ENCODE assay signal across 13 mouse cellular contexts in the genomic region with DNA sequence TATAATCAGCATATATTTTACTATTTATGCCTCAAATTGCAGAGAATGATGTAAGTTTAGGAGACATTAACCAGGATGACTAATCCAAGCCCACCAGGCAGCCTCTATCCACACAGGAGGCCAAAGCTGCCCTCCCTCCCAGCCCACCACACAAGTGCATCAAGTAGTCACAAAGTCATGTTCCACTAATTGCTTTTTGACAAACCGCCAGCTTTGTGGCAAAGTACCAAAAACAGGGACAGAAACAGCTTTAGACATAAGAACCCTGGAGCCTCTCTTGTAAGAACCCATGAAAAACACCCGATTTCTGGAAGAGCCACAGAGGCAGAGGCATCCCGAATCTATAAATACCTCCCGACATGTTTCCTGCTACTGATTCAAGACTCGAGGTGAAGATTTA. TPM values are rescaled to one million over a fixed set of nuclear protein-coding genes. Genes with fewer than 3 reads are reported as not detected.
DNase-seq lines count a peak whose midpoint lies in the region; ATAC-seq and TF ChIP-seq lines count a peak whose summit lies in the region.
"Had no signal": no experiment of that assay in that cellular context is flagged by ENCODE, and none has a peak within 500 bp of the region (broad histone marks: within the 10 kb centered on the region; RNA-seq: fewer than 3 reads in every experiment).

No protein-coding gene starts in this region.

- DNase-seq in gastrocnemius, postnatal 10 days = peak; percentile 44
- no peak for DNase-seq in gastrocnemius, adult 8-10 months (ENCODE audit: low spot score in 2 of 2)
- DNase-seq in lung, adult 2 months = peak; percentile 8
- DNase-seq in lung, postnatal 0 days (ENCODE audit: low spot score) = no peak
- DNase-seq in brain, adult 2 months (ENCODE audit: low read depth, low spot score) = peak; percentile 35
- no peak for DNase-seq in liver, embryonic 13.5 days
- DNase-seq in heart, adult 8-10 months (ENCODE audit: low spot score) = no peak
- DNase-seq in layer of hippocampus, adult 18-20 months (ENCODE audit: low spot score in 2 of 2) = no peak

- no peak overlapping the region for H3K27ac ChIP-seq in lung, postnatal 0 days (ENCODE audit: low read length)
- peak overlapping the region; percentile 25 for H3K27ac ChIP-seq in liver, embryonic 13.5 days
- H3K27ac ChIP-seq: limb, embryonic 13.5 days; midbrain, embryonic 10.5 days had no signal

- no peaks in the 10 kb centered on the region for H3K9me3 ChIP-seq in lung, postnatal 0 days (ENCODE audit: low read length)
- no peaks in the 10 kb centered on the region for H3K9me3 ChIP-seq in liver, embryonic 13.5 days (replicated peaks)
- H3K9me3 ChIP-seq: neural tube, embryonic 13.5 days had no signal

- no peak overlapping the region for H3K9ac ChIP-seq in lung, postnatal 0 days (replicated peaks; ENCODE audit: low read depth)
- H3K9ac ChIP-seq in liver, embryonic 13.5 days = no peak overlapping the region
- H3K9ac ChIP-seq: limb, embryonic 13.5 days; neural tube, embryonic 13.5 days had no signal

- no peak for TF ChIP-seq POLR2A in lung, adult 2 months (IDR thresholded peaks at IDR 0.05; ENCODE audit: borderline replicate concordance, extremely low read depth, low read depth, low read length)

- no peak for TF ChIP-seq CTCF in lung, adult 2 months (IDR thresholded peaks at IDR 0.05; ENCODE audit: insufficient read depth, low read length)
- TF ChIP-seq CTCF in lung, postnatal 0 days (IDR thresholded peaks at IDR 0.05) = no peak

- TF ChIP-seq EP300 in lung, postnatal 0 days (IDR thresholded peaks at IDR 0.05) = no peak

- H3K4me3 ChIP-seq in lung, adult 2 months (replicated peaks; ENCODE audit: extremely low read depth, low read depth, low read length) = no peak overlapping the region
- H3K4me3 ChIP-seq in lung, postnatal 0 days (ENCODE audit: low read depth, low read length) = no peak overlapping the region
- H3K4me3 ChIP-seq in liver, embryonic 13.5 days (replicated peaks) = no peak overlapping the region
- H3K4me3 ChIP-seq: limb, embryonic 13.5 days; midbrain, embryonic 10.5 days; neural tube, embryonic 13.5 days had no signal

- H3K4me1 ChIP-seq in lung, adult 2 months (ENCODE audit: control insufficient read depth, insufficient read depth, low read length) = peaks cover 6% of the 10 kb centered on the region
- no peaks in the 10 kb centered on the region; the same call in 1 of the 2 replicates for H3K4me1 ChIP-seq in lung, postnatal 0 days (ENCODE audit: insufficient read depth, low read depth, low read length)
- peaks cover 13% of the 10 kb centered on the region for H3K4me1 ChIP-seq in liver, embryonic 13.5 days (replicated peaks)

- WGBS in lung, adult 2 months = 26% methylated on average over 5 of the region's 5 CpGs
- 42% methylated on average over 5 of the region's 5 CpGs for WGBS in lung, postnatal 0 days
- 36% methylated on average over 5 of the region's 5 CpGs for WGBS in liver, embryonic 13.5 days (ENCODE audit: insufficient replicate concordance)

- no peak overlapping the region for H3K4me2 ChIP-seq in lung, postnatal 0 days (replicated peaks; ENCODE audit: low read depth, low read length)
- no peak overlapping the region for H3K4me2 ChIP-seq in liver, embryonic 13.5 days
- H3K4me2 ChIP-seq: limb, embryonic 13.5 days; neural tube, embryonic 13.5 days had no signal

- H3K36me3 ChIP-seq in lung, postnatal 0 days (ENCODE audit: insufficient read depth, low read length) = no peaks in the 10 kb centered on the region
- no peaks in the 10 kb centered on the region for H3K36me3 ChIP-seq in liver, embryonic 13.5 days
- H3K36me3 ChIP-seq: limb, embryonic 13.5 days; midbrain, embryonic 10.5 days; neural tube, embryonic 13.5 days had no signal

- ATAC-seq in lung, postnatal 0 days = no peak
- no peak for ATAC-seq in liver, embryonic 13.5 days (ENCODE audit: low read depth)

- no peaks in the 10 kb centered on the region for H3K27me3 ChIP-seq in lung, postnatal 0 days (replicated peaks; ENCODE audit: insufficient read depth, low read length)
- H3K27me3 ChIP-seq in liver, embryonic 13.5 days = no peaks in the 10 kb centered on the region; the same call in 1 of the 2 replicates
- H3K27me3 ChIP-seq: CH12.LX; neural tube, embryonic 13.5 days had no signal

RNA-seq across cellular contexts. Expression of a gene that starts 8.9 kb away (rescaled TPM):
- total RNA-seq in gastrocnemius, postnatal 10 days (2021) = 1 to 10 TPM in 1 of 2 experiments, under 1 TPM in 1; 0.12 to 1.3 TPM
- not detected for total RNA-seq in gastrocnemius, adult 8-10 months (2022)
- polyA plus RNA-seq in lung, adult 2 months (2012; rRNA removed) = 2.6 and 4.0 TPM in 2 replicates
- polyA plus RNA-seq in lung, postnatal 0 days (2015; fragmentation: Nextera tagmentation; extraction: Ambion mirVana) = 3.9 and 4.0 TPM in 2 replicates
- polyA plus RNA-seq in liver, embryonic 13.5 days (2015; fragmentation: Nextera tagmentation; extraction: Ambion mirVana) = 2.7 and 2.9 TPM in 2 replicates
- not detected for total RNA-seq in heart, adult 8-10 months (2022)
- 10 to 100 TPM; 19.5 to 26.1 TPM for total RNA-seq in layer of hippocampus, adult 18-20 months (2021)
- total RNA-seq: CH12.LX; heart, postnatal 14 days had no signal

RNA-seq across cellular contexts. Expression of a gene that starts 38.7 kb away (rescaled TPM):
- total RNA-seq in gastrocnemius, postnatal 10 days (2021) = 10 to 100 TPM; 20.1 to 25.0 TPM
- 10 to 100 TPM; 18.4 to 24.6 (median 20.6) TPM for total RNA-seq in gastrocnemius, adult 8-10 months (2022)
- 43.9 and 45.9 TPM in 2 replicates for polyA plus RNA-seq in lung, adult 2 months (2012; rRNA removed)
- 18.6 and 19.0 TPM in 2 replicates for polyA plus RNA-seq in lung, postnatal 0 days (2015; fragmentation: Nextera tagmentation; extraction: Ambion mirVana)
- polyA plus RNA-seq in liver, embryonic 13.5 days (2015; fragmentation: Nextera tagmentation; extraction: Ambion mirVana) = 12.3 and 14.3 TPM in 2 replicates
- 10 to 100 TPM; 21.0 to 26.0 (median 22.8) TPM for total RNA-seq in heart, adult 8-10 months (2022)
- 10 to 100 TPM; 50.7 to 58.3 TPM for total RNA-seq in layer of hippocampus, adult 18-20 months (2021)

RNA-seq across cellular contexts. Expression of a gene that starts 39.6 kb away (rescaled TPM):
- total RNA-seq in gastrocnemius, postnatal 10 days (2021) = 1 to 10 TPM; 4.9 to 7.2 TPM
- 1 to 10 TPM; 2.1 to 2.6 (median 2.2) TPM for total RNA-seq in gastrocnemius, adult 8-10 months (2022)
- polyA plus RNA-seq in lung, adult 2 months (2012; rRNA removed) = 15.3 and 16.9 TPM in 2 replicates
- 14.3 and 15.1 TPM in 2 replicates for polyA plus RNA-seq in lung, postnatal 0 days (2015; fragmentation: Nextera tagmentation; extraction: Ambion mirVana)
- 15.0 and 16.3 TPM in 2 replicates for polyA plus RNA-seq in liver, embryonic 13.5 days (2015; fragmentation: Nextera tagmentation; extraction: Ambion mirVana)
- total RNA-seq in heart, adult 8-10 months (2022) = 1 to 10 TPM; 2.8 to 4.4 (median 4.0) TPM
- total RNA-seq in layer of hippocampus, adult 18-20 months (2021) = 10 to 100 TPM; 20.4 to 25.4 TPM

Comparison
In these comparisons a context has a peak if more than half of its experiments do, and no peak if none do; other contexts are left out.
1. DNase-seq: peak in gastrocnemius, postnatal 10 days (single experiment), lung, adult 2 months (single experiment) and brain, adult 2 months (single experiment); none in gastrocnemius, adult 8-10 months (0 of 2), lung, postnatal 0 days (single experiment), liver, embryonic 13.5 days (single experiment), heart, adult 8-10 months (single experiment) and layer of hippocampus, adult 18-20 months (0 of 2).
2. RNA of a gene that starts 8.9 kb away (total RNA-seq): 19.5 to 26.1 TPM in layer of hippocampus, adult 18-20 months; 0.12 to 1.3 TPM in gastrocnemius, postnatal 10 days, not detected in heart, adult 8-10 months and not detected in gastrocnemius, adult 8-10 months; every median in the first group is over 4 times any median in the second.